Mouse (Mus musculus) bone marrow, adult 2 months (tissue): ENCODE data around the gene Zfp518a.

Source experiments
- CTCF ChIP-seq: fragments of 200-500 bp; IDR thresholded peaks from 2 replicates; pipeline ENCODE4 v1.5.1; 2011; ENCODE audit warnings: low read length, control low read depth; ENCODE audit not compliant: control insufficient read depth, insufficient read depth
- POLR2A ChIP-seq: fragments of 200-500 bp; IDR thresholded peaks from 2 replicates; pipeline ENCODE4 v1.6.1; 2011; ENCODE audit warnings: low read depth, mild to moderate bottlenecking, control low read depth, low read length, borderline replicate concordance; ENCODE audit not compliant: control insufficient read depth

GRCm38 (mm10) chr19:40964367-40964891, 69.9 kb downstream of the Zfp518a start:
- no peak for TF ChIP-seq CTCF
- no peak for TF ChIP-seq POLR2A
